ENCODE assay signal across 8 mouse cellular contexts in the genomic region with DNA sequence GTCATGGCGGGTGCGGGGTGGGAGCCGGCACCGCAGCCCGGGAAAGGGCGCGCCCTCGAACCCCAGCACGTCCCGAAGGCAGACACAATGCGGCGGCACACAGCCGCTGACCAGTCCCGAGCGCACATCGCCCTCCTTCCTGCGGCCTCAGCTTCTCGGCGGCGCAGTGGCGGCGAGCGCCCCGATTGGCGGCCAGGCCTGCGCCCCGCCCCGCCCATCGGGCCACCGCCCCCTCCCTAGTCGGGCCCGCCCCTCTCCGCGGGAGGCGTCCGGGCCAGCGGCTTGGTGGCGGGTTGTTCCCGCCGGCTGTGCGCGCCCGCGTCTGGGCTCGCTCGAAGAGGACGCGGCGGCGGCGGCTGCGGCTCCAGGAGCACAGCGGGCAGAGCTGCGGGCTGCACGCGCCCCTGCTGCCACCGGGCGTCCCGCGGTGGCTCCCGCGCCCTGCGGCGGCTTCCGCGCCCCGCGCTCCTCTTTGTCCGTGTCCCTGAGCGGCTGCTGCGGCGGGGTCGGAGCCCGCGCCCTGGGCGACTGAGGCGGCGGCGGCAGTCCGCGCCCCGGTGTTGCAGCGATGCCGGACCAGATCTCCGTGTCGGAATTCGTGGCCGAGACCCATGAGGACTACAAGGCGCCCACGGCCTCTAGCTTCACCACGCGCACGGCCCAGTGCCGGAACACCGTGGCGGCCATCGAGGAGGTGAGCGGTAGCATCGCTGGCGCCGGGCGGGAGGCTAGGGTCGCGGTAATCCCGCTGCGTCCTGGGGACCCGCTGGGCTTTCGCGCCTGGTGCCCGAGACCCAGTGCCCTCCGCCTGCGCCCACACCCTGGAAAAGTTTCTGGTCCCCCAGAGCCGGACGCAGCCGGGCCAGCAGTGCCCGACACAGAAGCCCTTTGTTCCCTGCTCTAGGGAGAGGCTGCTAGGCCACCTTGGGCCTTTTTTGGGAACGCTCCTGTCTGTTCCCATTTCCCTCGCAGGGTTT.
A peak's percentile ranks its signal among the peaks of the same experiment; 100 is the strongest.
DNase-seq lines count a peak whose midpoint lies in the region; ATAC-seq lines count a peak whose summit lies in the region.

No protein-coding gene starts in this region.

- ATAC-seq in hindbrain, embryonic 12.5 days (ENCODE audit: low FRiP score), result peak; percentile 100

- H3K9me3 ChIP-seq in hindbrain, embryonic 12.5 days (replicated peaks), result no peaks in the 10 kb centered on the region

- peak overlapping the region; percentile 89 for H3K9ac ChIP-seq in hindbrain, embryonic 12.5 days

- H3K4me3 ChIP-seq in hindbrain, embryonic 12.5 days, result peak overlapping the region; percentile 84

- peak; percentile 73 for DNase-seq in T-cell, adult 2 months (ENCODE audit: low spot score)
- peak; percentile 80 to 89 for DNase-seq in cerebellum, postnatal 14 days
- DNase-seq in frontal cortex, postnatal 14 days (ENCODE audit: low spot score in 2 of 2), result peak; percentile 53 to 65
- DNase-seq in layer of hippocampus, postnatal 36 days, result peak; percentile 82
- DNase-seq in lung, postnatal 25 days (ENCODE audit: low spot score), result peak; percentile 85
- DNase-seq in retina, embryonic 14.5 days (ENCODE audit: low spot score), result peak; percentile 92
- peak; percentile 78 to 83 for DNase-seq in thymus, postnatal 36 days

- H3K4me2 ChIP-seq in hindbrain, embryonic 12.5 days (replicated peaks), result peak overlapping the region; percentile 60

- H3K27ac ChIP-seq in hindbrain, embryonic 12.5 days, result peak overlapping the region; percentile 90

- no peaks in the 10 kb centered on the region for H3K36me3 ChIP-seq in hindbrain, embryonic 12.5 days

- under 1% methylated on average over 111 of the region's 118 CpGs for WGBS in hindbrain, embryonic 12.5 days

- no peaks in the 10 kb centered on the region for H3K27me3 ChIP-seq in hindbrain, embryonic 12.5 days

- peaks cover 3% of the 10 kb centered on the region for H3K4me1 ChIP-seq in hindbrain, embryonic 12.5 days

Comparison
In these comparisons a context has a peak if more than half of its experiments do, and no peak if none do; other contexts are left out.
1. Peak in every context shown above with its lines: DNase-seq, ATAC-seq, H3K4me3 ChIP-seq and H3K27ac ChIP-seq.